Mouse (Mus musculus) small intestine, adult 2 months (tissue): ENCODE measurements around the gene Serinc1.

ENCODE experiments used
- CTCF ChIP-seq: fragments of 200-500 bp; IDR thresholded peaks from 2 replicates; pipeline ENCODE4 v1.5.1; 2012; ENCODE audit warnings: low read depth, mild to moderate bottlenecking, control low read depth, inconsistent platforms, low read length, moderate library complexity, mixed read lengths; ENCODE audit not compliant: insufficient replicate concordance, insufficient read length; ENCODE audit errors: extremely low read depth
- POLR2A ChIP-seq: fragments of 200-500 bp; IDR thresholded peaks from 2 replicates; pipeline ENCODE4 v1.6.1; 2012; ENCODE audit warnings: low read depth, mild to moderate bottlenecking, control low read depth, inconsistent platforms, low read length, moderate library complexity

- TF ChIP-seq POLR2A = no peak
- TF ChIP-seq CTCF = no peak
Observed at GRCm38 (mm10) chr10:57576721-57577120, 44.4 kb upstream of the Serinc1 start.
